ENCODE assay signal across 27 mouse cellular contexts in the genomic region with DNA sequence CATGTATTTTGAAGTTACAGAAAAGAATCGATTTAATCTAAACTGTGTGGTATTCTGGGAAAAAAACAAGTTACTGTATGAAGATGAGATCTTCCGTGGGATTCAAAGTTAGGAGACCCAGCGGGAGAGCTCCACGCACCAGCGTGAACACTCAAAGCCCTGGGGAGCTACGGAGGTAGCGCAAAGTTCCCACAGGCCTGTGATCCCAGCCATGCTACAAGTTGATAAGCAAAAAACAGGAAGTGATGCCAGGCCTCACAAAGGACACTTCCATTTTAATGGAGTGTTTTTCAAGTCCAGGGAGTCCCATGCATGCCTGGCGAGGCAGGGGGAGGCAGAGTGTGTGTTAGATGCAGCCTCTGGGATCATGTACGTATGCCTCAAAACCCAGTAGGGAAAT.
DNase-seq lines count a peak whose midpoint lies in the region; ATAC-seq lines count a peak whose summit lies in the region.
"Had no signal": no experiment of that assay in that cellular context is flagged by ENCODE, and none has a peak within 500 bp of the region (broad histone marks: within the 10 kb centered on the region; RNA-seq: fewer than 3 reads in every experiment).

No protein-coding gene starts in this region.

- H3K4me1 ChIP-seq in limb, embryonic 12.5 days (replicated peaks) = peaks cover 50% of the 10 kb centered on the region
- H3K4me1 ChIP-seq: embryonic facial prominence, embryonic 13.5 days had no signal

- WGBS in limb, embryonic 12.5 days = 81% methylated on average over 9 of the region's 9 CpGs

- no peaks in the 10 kb centered on the region for H3K36me3 ChIP-seq in limb, embryonic 12.5 days
- H3K36me3 ChIP-seq: embryonic facial prominence, embryonic 13.5 days; embryonic facial prominence, embryonic 15.5 days; forebrain, embryonic 10.5 days; forebrain, embryonic 12.5 days; G1E had no signal

- no peaks in the 10 kb centered on the region for H3K9me3 ChIP-seq in limb, embryonic 12.5 days
- H3K9me3 ChIP-seq: embryonic facial prominence, embryonic 13.5 days; embryonic facial prominence, embryonic 15.5 days; forebrain, embryonic 10.5 days; forebrain, embryonic 12.5 days had no signal

- no peak for DNase-seq in right cerebral cortex, postnatal 14 days
- DNase-seq in kidney, adult 11 months = no peak
- no peak for DNase-seq in c-Kit-positive CD71-positive TER-119-positive erythroid progenitor cells, embryonic 14.5 days (ENCODE audit: low spot score)
- DNase-seq: adrenal gland, adult 8-10 months; adrenal gland, postnatal 25 days; B cell, adult 2 months; cerebellum, adult 11-12 months; cerebellum, adult 2 months; cerebellum, adult 9-10 months; cerebellum, postnatal 10 days; cerebellum, postnatal 25 days; embryo, embryonic 11 days had no signal

- H3K27ac ChIP-seq in limb, embryonic 12.5 days = peak overlapping the region; percentile 59; the same call in 1 of the 2 replicates
- H3K27ac ChIP-seq: embryonic facial prominence, embryonic 13.5 days; embryonic facial prominence, embryonic 15.5 days; forebrain, embryonic 12.5 days had no signal

- no peak overlapping the region for H3K4me2 ChIP-seq in limb, embryonic 12.5 days
- H3K4me2 ChIP-seq: embryonic facial prominence, embryonic 13.5 days; embryonic facial prominence, embryonic 15.5 days; forebrain, embryonic 12.5 days had no signal

- no peak overlapping the region for H3K9ac ChIP-seq in limb, embryonic 12.5 days (replicated peaks)
- H3K9ac ChIP-seq: embryonic facial prominence, embryonic 13.5 days; embryonic facial prominence, embryonic 15.5 days; forebrain, embryonic 12.5 days had no signal

- peak; percentile 63; the same call in 1 of the 2 replicates for ATAC-seq in common myeloid progenitor, adult 5-6 weeks (replicated peaks; ENCODE audit: low read depth, poor library complexity, severe bottlenecking)
- peak; percentile 12 to 36; a peak in 2 of 4 replicates for ATAC-seq in hematopoietic stem cell, adult 5-6 weeks (replicated peaks in 1 of 2; ENCODE audit: insufficient read depth in 1 of 2, low FRiP score in 2 of 2, low TSS enrichment in 1 of 2, low read depth in 1 of 2, poor library complexity in 2 of 2, severe bottlenecking in 2 of 2)
- ATAC-seq in limb, embryonic 12.5 days (ENCODE audit: insufficient number of reproducible peaks, insufficient read depth, low FRiP score, low TSS enrichment, low read depth) = no peak
- ATAC-seq: activated CD4-positive, CD25-positive, alpha-beta regulatory T cell, adult 4 months; CD4-positive, CD25-positive, alpha-beta regulatory T cell, adult 4 months; forebrain, embryonic 14.5 days; forebrain, embryonic 16.5 days; Patski had no signal

- H3K27me3 ChIP-seq in limb, embryonic 12.5 days = no peaks in the 10 kb centered on the region
- H3K27me3 ChIP-seq: CH12.LX; embryonic facial prominence, embryonic 15.5 days; forebrain, embryonic 12.5 days had no signal

- H3K4me3 ChIP-seq in limb, embryonic 12.5 days (replicated peaks) = no peak overlapping the region
- H3K4me3 ChIP-seq: embryonic facial prominence, embryonic 13.5 days; embryonic facial prominence, embryonic 15.5 days; erythroblast, embryonic 14.5 days; forebrain, embryonic 10.5 days; forebrain, embryonic 12.5 days had no signal
